Mouse (Mus musculus) granulocyte monocyte progenitor cell, adult 5-6 weeks (primary cell): ENCODE data around the gene Tubg1. TPM values are rescaled to one million over a fixed set of nuclear protein-coding genes. Genes with fewer than 3 reads are reported as not detected.

Experiments used
- ATAC-seq: replicated peaks from 2 replicates; pipeline ENCODE4 v1.8.0; 2016; ENCODE audit warnings: mild to moderate bottlenecking, moderate TSS enrichment, inconsistent platforms; ENCODE audit not compliant: poor library complexity, severe bottlenecking
- total RNA-seq, 2 experiments: library from RNA; stranded (forward) in 1 of 2; stranded (reverse) in 1 of 2; fragments of 200-712, 200-1000 nt in 1 of 2; fragments of >200 nt in 1 of 2; fragmentation: Nextera tagmentation in 1 of 2; gene quantifications; 2 replicates each; pipeline ENCODE4 v1.2.3; 2014 to 2017

The Tubg1 gene
- total RNA-seq, 2 experiments from 2014 or later = 43.7 to 53.4 TPM

DNA sequence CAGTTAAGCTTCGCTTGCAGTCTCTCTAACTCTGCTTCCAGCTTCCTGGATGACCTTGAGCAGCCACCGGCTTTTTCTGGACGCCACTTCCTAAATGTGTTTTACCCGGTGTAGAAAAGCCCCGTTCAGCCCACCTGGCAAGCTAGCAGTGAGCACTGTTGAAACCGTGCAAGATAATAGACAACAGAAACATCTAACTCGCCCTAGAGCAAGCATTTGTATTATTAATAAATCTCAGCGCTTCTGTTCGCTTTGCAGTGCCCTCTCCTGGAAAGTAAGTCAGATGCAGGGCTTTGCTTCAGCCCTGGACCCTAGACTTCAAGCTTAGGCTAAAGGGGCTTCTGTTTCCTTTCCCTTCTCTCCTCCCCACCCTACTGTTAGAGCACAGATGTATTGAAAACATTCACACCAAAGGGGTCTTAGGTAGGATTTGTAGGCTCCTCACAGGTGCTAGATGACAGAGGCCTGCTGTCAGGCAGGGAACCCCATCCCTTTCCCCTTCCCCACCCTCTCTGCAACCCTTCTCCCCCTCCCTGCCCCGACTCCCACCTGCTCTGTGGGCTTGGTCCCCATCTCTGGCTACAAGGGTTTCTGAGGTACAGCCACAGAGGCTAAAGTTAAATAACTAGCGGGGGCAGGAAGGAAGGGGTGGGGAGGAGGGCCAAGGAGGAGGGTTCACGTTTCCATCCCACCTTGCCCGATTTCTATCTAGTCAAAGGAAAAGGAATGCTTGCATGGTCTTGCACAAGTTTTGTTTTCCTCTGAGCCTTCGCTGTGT is 55.3 kb downstream of the Tubg1 start, which contains the start of gene Ccr10:
Ccr10 (minus strand) TSS at position 593 of the 778 bp plus-strand sequence.
- ATAC-seq = no peak

- peak; percentile 26 for ATAC-seq
Measured at GRCm38 (mm10) chr11:101175636-101176116, 55.9 kb downstream of the Tubg1 start.

Other genes starting within 250 kb of the Tubg1 start
- 51.6 and 54.7 TPM in 2 replicates for gene Stat3, start 180.4 kb upstream of the Tubg1 start, total RNA-seq (2014; fragmentation: Nextera tagmentation)
- gene Stat3, start 180.4 kb upstream of the Tubg1 start, total RNA-seq (2017) = 52.1 and 80.7 TPM in 2 replicates
- 1.1 and 1.5 TPM in 2 replicates for gene Cavin1, start 149.1 kb upstream of the Tubg1 start, total RNA-seq (2014; fragmentation: Nextera tagmentation)
- gene Cavin1, start 149.1 kb upstream of the Tubg1 start, total RNA-seq (2017) = 0.93 and 1.6 TPM in 2 replicates
- 42.7 and 66.2 TPM in 2 replicates for gene Atp6v0a1, start 110.5 kb upstream of the Tubg1 start, total RNA-seq (2014; fragmentation: Nextera tagmentation)
- gene Atp6v0a1, start 110.5 kb upstream of the Tubg1 start, total RNA-seq (2017) = 16.8 and 17.9 TPM in 2 replicates
- gene Naglu, start 49.9 kb upstream of the Tubg1 start, total RNA-seq (2014; fragmentation: Nextera tagmentation) = 9.3 and 15.7 TPM in 2 replicates
- gene Naglu, start 49.9 kb upstream of the Tubg1 start, total RNA-seq (2017) = 12.7 and 13.7 TPM in 2 replicates
- gene Hsd17b1, start 41.5 kb upstream of the Tubg1 start, total RNA-seq (2014; fragmentation: Nextera tagmentation) = 1.5 and 12.9 TPM in 2 replicates
- 7.4 and 8.2 TPM in 2 replicates for gene Hsd17b1, start 41.5 kb upstream of the Tubg1 start, total RNA-seq (2017)
- gene Coasy, start 37.4 kb upstream of the Tubg1 start, total RNA-seq (2014; fragmentation: Nextera tagmentation) = 26.8 and 35.8 TPM in 2 replicates
- gene Coasy, start 37.4 kb upstream of the Tubg1 start, total RNA-seq (2017) = 30.5 and 32.2 TPM in 2 replicates
- 76.1 and 81.6 TPM in 2 replicates for gene Mlx, start 32.7 kb upstream of the Tubg1 start, total RNA-seq (2014; fragmentation: Nextera tagmentation)
- gene Mlx, start 32.7 kb upstream of the Tubg1 start, total RNA-seq (2017) = 68.2 and 82.4 TPM in 2 replicates
- 51.8 and 62.8 TPM in 2 replicates for gene Psmc3ip, start 24.5 kb upstream of the Tubg1 start, total RNA-seq (2014; fragmentation: Nextera tagmentation)
- 42.9 and 63.5 TPM in 2 replicates for gene Psmc3ip, start 24.5 kb upstream of the Tubg1 start, total RNA-seq (2017)
- 12.3 and 15.7 TPM in 2 replicates for gene Retreg3, start within 50 bp of the Tubg1 start, total RNA-seq (2014; fragmentation: Nextera tagmentation)
- 20.0 and 27.4 TPM in 2 replicates for gene Retreg3, start within 50 bp of the Tubg1 start, total RNA-seq (2017)
- not detected in 2 replicates for gene Tubg2, start 36.0 kb downstream of the Tubg1 start, total RNA-seq (2014; fragmentation: Nextera tagmentation)
- gene Tubg2, start 36.0 kb downstream of the Tubg1 start, total RNA-seq (2017) = not detected in 2 replicates
- gene Cntnap1, start 50.6 kb downstream of the Tubg1 start, total RNA-seq (2014; fragmentation: Nextera tagmentation) = 0.41 and 0.83 TPM in 2 replicates
- 0.36 and 0.65 TPM in 2 replicates for gene Cntnap1, start 50.6 kb downstream of the Tubg1 start, total RNA-seq (2017)
- gene Plekhh3, start 51.4 kb downstream of the Tubg1 start, total RNA-seq (2014; fragmentation: Nextera tagmentation) = 1.4 TPM in 1 of 2 replicates, not detected in the other
- 0.47 TPM in 1 of 2 replicates, not detected in the other for gene Plekhh3, start 51.4 kb downstream of the Tubg1 start, total RNA-seq (2017)
- not detected in 2 replicates for gene Ccr10, start 55.5 kb downstream of the Tubg1 start, total RNA-seq (2014; fragmentation: Nextera tagmentation)
- 0.09 TPM in 1 of 2 replicates, not detected in the other for gene Ccr10, start 55.5 kb downstream of the Tubg1 start, total RNA-seq (2017)
- 15.2 and 31.0 TPM in 2 replicates for gene Ezh1, start 106.5 kb downstream of the Tubg1 start, total RNA-seq (2014; fragmentation: Nextera tagmentation)
- gene Ezh1, start 106.5 kb downstream of the Tubg1 start, total RNA-seq (2017) = 13.6 and 17.7 TPM in 2 replicates
- not detected in 2 replicates for gene Ramp2, start 126.1 kb downstream of the Tubg1 start, total RNA-seq (2014; fragmentation: Nextera tagmentation)
- 0.98 and 1.4 TPM in 2 replicates for gene Ramp2, start 126.1 kb downstream of the Tubg1 start, total RNA-seq (2017)
- 176 and 203 TPM in 2 replicates for gene Vps25, start 133.8 kb downstream of the Tubg1 start, total RNA-seq (2014; fragmentation: Nextera tagmentation)
- gene Vps25, start 133.8 kb downstream of the Tubg1 start, total RNA-seq (2017) = 76.7 and 80.4 TPM in 2 replicates
- not detected in 2 replicates for gene Wnk4, start 140.6 kb downstream of the Tubg1 start, total RNA-seq (2014; fragmentation: Nextera tagmentation)
- 2.6 TPM in 1 of 2 replicates, not detected in the other for gene Wnk4, start 140.6 kb downstream of the Tubg1 start, total RNA-seq (2017)
- gene Cntd1, start 159.1 kb downstream of the Tubg1 start, total RNA-seq (2014; fragmentation: Nextera tagmentation) = not detected in 2 replicates
- 0.72 and 3.3 TPM in 2 replicates for gene Cntd1, start 159.1 kb downstream of the Tubg1 start, total RNA-seq (2017)
- 53.2 and 61.3 TPM in 2 replicates for gene Coa3, start 159.2 kb downstream of the Tubg1 start, total RNA-seq (2014; fragmentation: Nextera tagmentation)
- gene Coa3, start 159.2 kb downstream of the Tubg1 start, total RNA-seq (2017) = 32.3 and 35.5 TPM in 2 replicates
- gene Becn1, start 182.3 kb downstream of the Tubg1 start, total RNA-seq (2014; fragmentation: Nextera tagmentation) = 58.4 and 81.1 TPM in 2 replicates
- 177 and 214 TPM in 2 replicates for gene Becn1, start 182.3 kb downstream of the Tubg1 start, total RNA-seq (2017)
- gene Psme3, start 196.3 kb downstream of the Tubg1 start, total RNA-seq (2014; fragmentation: Nextera tagmentation) = 163 and 205 TPM in 2 replicates
- 121 and 138 TPM in 2 replicates for gene Psme3, start 196.3 kb downstream of the Tubg1 start, total RNA-seq (2017)
- 2.8 and 3.7 TPM in 2 replicates for gene Aoc2, start 205.1 kb downstream of the Tubg1 start, total RNA-seq (2014; fragmentation: Nextera tagmentation)
- 1.8 and 2.0 TPM in 2 replicates for gene Aoc2, start 205.1 kb downstream of the Tubg1 start, total RNA-seq (2017)
- not detected in 2 replicates for gene Aoc3, start 210.7 kb downstream of the Tubg1 start, total RNA-seq (2014; fragmentation: Nextera tagmentation)
- gene Aoc3, start 210.7 kb downstream of the Tubg1 start, total RNA-seq (2017) = not detected in 2 replicates
- gene G6pc, start 247.6 kb downstream of the Tubg1 start, total RNA-seq (2014; fragmentation: Nextera tagmentation) = not detected in 2 replicates
- gene G6pc, start 247.6 kb downstream of the Tubg1 start, total RNA-seq (2017) = not detected in 2 replicates